Comparison of ENCODE assay signal across 9 mouse cellular contexts in the genomic region with DNA sequence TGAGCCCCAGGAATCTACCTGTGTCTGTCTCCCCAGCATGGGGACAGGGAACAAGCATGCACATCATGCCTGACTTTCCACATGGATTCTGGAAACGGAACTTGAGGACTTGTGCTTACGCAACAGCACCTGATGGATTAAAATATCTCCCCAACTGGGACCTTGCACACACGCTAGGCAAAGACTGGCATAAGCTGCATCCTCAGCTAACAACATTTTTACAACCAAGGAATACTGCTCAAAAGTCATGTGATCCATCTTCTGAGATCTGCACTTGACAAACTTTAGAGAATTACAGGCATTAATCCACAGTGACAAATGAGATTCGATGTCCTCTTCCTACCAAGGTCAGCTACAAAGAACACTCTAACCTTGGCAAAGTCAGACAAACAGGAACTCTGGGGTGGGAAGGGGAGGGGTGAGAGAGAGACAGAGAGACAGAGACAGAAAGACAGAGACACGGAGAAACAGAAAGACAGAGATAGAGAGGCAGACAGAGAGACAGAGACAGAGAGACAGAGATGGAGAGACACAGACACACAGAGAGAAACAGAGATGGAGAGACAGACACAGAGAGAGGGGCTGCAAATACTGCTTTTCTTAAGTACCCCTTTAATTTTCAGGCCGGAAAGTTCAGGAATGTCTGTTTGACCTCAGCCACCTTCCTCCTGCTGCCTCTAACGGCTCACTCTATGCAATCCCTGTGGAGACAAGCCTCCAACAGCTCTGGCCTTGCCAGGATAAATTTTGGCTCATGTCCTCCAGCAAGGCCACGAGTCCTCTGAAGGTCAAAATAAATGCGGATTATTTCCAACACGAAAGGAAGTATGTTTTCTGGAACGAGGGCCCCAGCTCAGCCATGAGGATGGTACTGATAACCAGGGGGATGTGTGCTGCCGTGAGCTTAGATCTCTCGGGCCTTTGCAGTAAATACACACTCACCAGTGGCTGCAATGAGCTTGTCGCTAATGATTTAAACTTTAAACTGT. TPM values are rescaled to one million over a fixed set of nuclear protein-coding genes. Genes with fewer than 3 reads are reported as not detected.
DNase-seq lines count a peak whose midpoint lies in the region; ATAC-seq and TF ChIP-seq lines count a peak whose summit lies in the region.
"Had no signal": no experiment of that assay in that cellular context is flagged by ENCODE, and none has a peak within 500 bp of the region (broad histone marks: within the 10 kb centered on the region; RNA-seq: fewer than 3 reads in every experiment).

No protein-coding gene starts in this region.

- intact Hi-C loops in heart, postnatal 36 days (cut with DNase I), result loop anchor here (2.0 to 5.0 kb wide), 2 partner anchors 55 to 66 kb away; a partner anchor contains a TSS
- intact Hi-C loops in left cerebral cortex, postnatal 14 days (cut with DNase I), result no loop called here

- peak in 1 of 2 experiments; percentile 23; a peak in 1 of 4 replicates for TF ChIP-seq EP300 in MEL (IDR thresholded peaks at IDR 0.05; ENCODE audit: low read depth in 1 of 2, low read length in 2 of 2)

- no peak for TF ChIP-seq CTCF in MEL (IDR thresholded peaks at IDR 0.05 in 2 of 3, conservative IDR thresholded peaks at IDR 0.05 in 1 of 3; ENCODE audit: control insufficient read depth in 1 of 3, insufficient read depth in 1 of 3, low read depth in 2 of 3, low read length in 3 of 3, poor library complexity in 1 of 3, severe bottlenecking in 1 of 3)
- no peak for TF ChIP-seq CTCF in liver, adult 2 months (IDR thresholded peaks at IDR 0.05; ENCODE audit: low read depth, low read length)

- no peaks in the 10 kb centered on the region for H3K27me3 ChIP-seq in MEL (ENCODE audit: control insufficient read depth in 1 of 2, insufficient read depth in 2 of 2, low read length in 2 of 2)
- H3K27me3 ChIP-seq in embryonic facial prominence, embryonic 10.5 days (replicated peaks; ENCODE audit: low read depth, poor library complexity, severe bottlenecking), result no peaks in the 10 kb centered on the region
- no peaks in the 10 kb centered on the region for H3K27me3 ChIP-seq in liver, adult 2 months (ENCODE audit: control insufficient read depth, insufficient read depth, low read length)

- TF ChIP-seq POLR2A in MEL (IDR thresholded peaks at IDR 0.05; ENCODE audit: control insufficient read depth in 1 of 2, insufficient read depth in 1 of 2, low read depth in 1 of 2, low read length in 2 of 2, poor library complexity in 1 of 2), result no peak
- no peak for TF ChIP-seq POLR2A in liver, adult 2 months (IDR thresholded peaks at IDR 0.05; ENCODE audit: extremely low read depth, insufficient read depth, low read length)

- WGBS in embryonic facial prominence, embryonic 10.5 days, result 63% methylated on average over 14 of the region's 14 CpGs
- 14% methylated on average over 14 of the region's 14 CpGs for WGBS in liver, adult 2 months

- H3K36me3 ChIP-seq in MEL (ENCODE audit: control insufficient read depth in 1 of 2, insufficient read depth in 2 of 2, low read length in 2 of 2), result peaks cover 0 to 45% of the 10 kb centered on the region in 2 experiments; a peak in 2 of 4 replicates
- no peaks in the 10 kb centered on the region for H3K36me3 ChIP-seq in embryonic facial prominence, embryonic 10.5 days (replicated peaks)
- no peaks in the 10 kb centered on the region for H3K36me3 ChIP-seq in liver, adult 2 months (ENCODE audit: control insufficient read depth, insufficient read depth, low read length)

- H3K79me2 ChIP-seq in MEL (ENCODE audit: control insufficient read depth, insufficient read depth, low read length, poor library complexity), result peaks cover 3% of the 10 kb centered on the region; the same call in 1 of the 2 replicates
- no peaks in the 10 kb centered on the region; the same call in 1 of the 2 replicates for H3K79me2 ChIP-seq in liver, adult 2 months (ENCODE audit: control insufficient read depth, insufficient read depth, low read length)

- no peak for TF ChIP-seq RAD21 in MEL (IDR thresholded peaks at IDR 0.05; ENCODE audit: low read depth, low read length)

- peak overlapping the region; percentile 51 for H3K9ac ChIP-seq in MEL (ENCODE audit: control insufficient read depth, low read depth, low read length, poor library complexity, severe bottlenecking)
- no peak overlapping the region for H3K9ac ChIP-seq in liver, adult 2 months (ENCODE audit: low read depth, low read length)

- peak overlapping the region; percentile 56 for H3K27ac ChIP-seq in MEL (ENCODE audit: control insufficient read depth, low read depth, low read length)
- H3K27ac ChIP-seq in embryonic facial prominence, embryonic 10.5 days (replicated peaks), result peak overlapping the region; percentile 69
- peak overlapping the region; percentile 30 for H3K27ac ChIP-seq in liver, adult 2 months (replicated peaks; ENCODE audit: insufficient read depth, low read depth, low read length)

- H3K4me3 ChIP-seq in MEL (ENCODE audit: control insufficient read depth in 1 of 2, insufficient read depth in 1 of 2, low read depth in 2 of 2, low read length in 2 of 2), result no peak overlapping the region
- H3K4me3 ChIP-seq in embryonic facial prominence, embryonic 10.5 days, result no peak overlapping the region
- H3K4me3 ChIP-seq in liver, adult 2 months (ENCODE audit: insufficient read depth, low read depth, low read length), result no peak overlapping the region

- H3K9me3 ChIP-seq in MEL (replicated peaks; ENCODE audit: insufficient read depth, low read length), result no peaks in the 10 kb centered on the region
- no peaks in the 10 kb centered on the region for H3K9me3 ChIP-seq in embryonic facial prominence, embryonic 10.5 days

- no peak for ATAC-seq in activated CD4-positive, CD25-positive, alpha-beta regulatory T cell, adult 4 months

- peaks cover 25 to 54% of the 10 kb centered on the region in 2 experiments for H3K4me1 ChIP-seq in MEL (ENCODE audit: control insufficient read depth in 1 of 2, insufficient read depth in 2 of 2, low read length in 2 of 2)
- peaks cover 74% of the 10 kb centered on the region for H3K4me1 ChIP-seq in embryonic facial prominence, embryonic 10.5 days
- peaks cover 26% of the 10 kb centered on the region for H3K4me1 ChIP-seq in liver, adult 2 months (ENCODE audit: control insufficient read depth, insufficient read depth, low read length)

- DNase-seq in MEL (ENCODE audit: low read depth, low spot score), result peak; percentile 48
- no peak for DNase-seq in embryonic facial prominence, embryonic 10.5 days (ENCODE audit: low spot score)
- peak; percentile 55 to 63 for DNase-seq in heart, postnatal 36 days
- peak; percentile 50 for DNase-seq in liver, adult 2 months (ENCODE audit: extremely low read depth, low read depth, low spot score)
- no peak for DNase-seq in thymus, postnatal 14 days
- DNase-seq in left cerebral cortex, postnatal 14 days (ENCODE audit: low spot score in 2 of 2), result no peak
- no peak for DNase-seq in urinary bladder, adult 18-20 months (ENCODE audit: low spot score in 2 of 2)
- DNase-seq: right cerebral cortex, postnatal 4 days had no signal

TF ChIP-seq in MEL, 35 proteins besides CTCF, POLR2A, EP300 and RAD21:
- no peak for TF ChIP-seq ZKSCAN1 (IDR thresholded peaks at IDR 0.05; ENCODE audit: low read depth, low read length)
- TF ChIP-seq TAL1 (IDR thresholded peaks at IDR 0.05; ENCODE audit: low read length), result peak; percentile 49
TF ChIP-seq in MEL: peak in this region for 1.

RNA-seq across cellular contexts. Expression of a gene that starts 55.8 kb away (rescaled TPM):
- 5.9 and 6.7 TPM in 2 replicates for total RNA-seq in MEL (2012; rRNA removed)
- polyA plus RNA-seq in MEL (2012; ENCODE audit: insufficient read depth in 1 of 2, insufficient read length in 2 of 2, low read depth in 1 of 2, low replicate concordance in 2 of 2, missing spikeins in 1 of 2), result 1 to 10 TPM in 1 of 2 experiments, not detected in 1; 3.0 TPM
- polyA plus RNA-seq in embryonic facial prominence, embryonic 10.5 days (2016; fragmentation: Nextera tagmentation; extraction: Ambion mirVana), result 9.4 and 9.8 TPM in 2 replicates
- total RNA-seq in heart, postnatal 36 days (2021), result 10 to 100 TPM; 53.5 to 54.2 TPM
- total RNA-seq in liver, adult 2 months (2014; rRNA removed), result 6.6 and 8.2 TPM in 2 replicates
- 2.2 and 4.0 TPM in 2 replicates for polyA plus RNA-seq in liver, adult 2 months (2012; rRNA removed)
- polyA plus RNA-seq in activated CD4-positive, CD25-positive, alpha-beta regulatory T cell, adult 4 months (2017; shearing (Covaris generic)), result 1 to 10 TPM; 4.0 to 8.2 TPM
- total RNA-seq in left cerebral cortex, postnatal 14 days (2021), result 1 to 10 TPM; 9.3 TPM

Comparison
In these comparisons a context has a peak if more than half of its experiments do, and no peak if none do; other contexts are left out.
1. DNase-seq: peak in MEL (single experiment), heart, postnatal 36 days (2 of 2) and liver, adult 2 months (single experiment); none in embryonic facial prominence, embryonic 10.5 days (single experiment), thymus, postnatal 14 days (single experiment), left cerebral cortex, postnatal 14 days (0 of 2) and urinary bladder, adult 18-20 months (0 of 2).
2. Peak in every context shown above with its lines, with median percentiles within 50 percentile points of each other: H3K27ac ChIP-seq.